Comparison of ENCODE assay signal across 8 mouse cellular contexts in genomic region chr3:96262979-96263550, GRCm38 (mm10). TPM values are rescaled to one million over a fixed set of nuclear protein-coding genes. Genes with fewer than 3 reads are reported as not detected.
DNase-seq lines count a peak whose midpoint lies in the region; ATAC-seq lines count a peak whose summit lies in the region.

Hist2h4 (minus strand) TSS chr3:96263311.

- H3K9ac ChIP-seq in hindbrain, embryonic 15.5 days: peak within 1 kb of the TSS; percentile 66

- ATAC-seq in hindbrain, embryonic 15.5 days (ENCODE audit: low FRiP score, low read depth): peak; percentile 91

- peak within 1 kb of the TSS; percentile 62 for H3K4me3 ChIP-seq in hindbrain, embryonic 15.5 days

- peak within 1 kb of the TSS; percentile 98 for H3K27ac ChIP-seq in hindbrain, embryonic 15.5 days (replicated peaks)

- H3K4me2 ChIP-seq in hindbrain, embryonic 15.5 days: peak within 1 kb of the TSS; percentile 72

- under 1% methylated on average over 40 of the region's 40 CpGs for WGBS in hindbrain, embryonic 15.5 days

- no peaks in the 10 kb centered on the region for H3K27me3 ChIP-seq in hindbrain, embryonic 15.5 days

- H3K4me1 ChIP-seq in hindbrain, embryonic 15.5 days (replicated peaks): peaks cover 32% of the 10 kb centered on the region

- H3K36me3 ChIP-seq in hindbrain, embryonic 15.5 days: no peaks in the 10 kb centered on the region

- no peaks in the 10 kb centered on the region for H3K9me3 ChIP-seq in hindbrain, embryonic 15.5 days

- peak; percentile 79 for DNase-seq in WW6 (ENCODE audit: low read depth, low spot score)
- DNase-seq in cerebellum, postnatal 36 days: peak; percentile 93 to 99
- peak; percentile 98 to 100 for DNase-seq in frontal cortex, postnatal 36 days (ENCODE audit: low spot score in 2 of 2)
- peak; percentile 98 for DNase-seq in left cerebral cortex, adult 11 months (ENCODE audit: low spot score)
- peak; percentile 99 for DNase-seq in lung, postnatal 36 days
- DNase-seq in retina, embryonic 14.5 days (ENCODE audit: low spot score): peak; percentile 99
- peak; percentile 93 for DNase-seq in thymus, postnatal 36 days

RNA-seq across cellular contexts. Expression of gene Hist2h4, which starts in this region (rescaled TPM):
- 4.5 and 6.5 TPM in 2 replicates for polyA plus RNA-seq in hindbrain, embryonic 15.5 days (2015; fragmentation: Nextera tagmentation; extraction: Ambion mirVana)

Comparison
In these comparisons a context has a peak if more than half of its experiments do, and no peak if none do; other contexts are left out.
1. Peak in every context shown above with its lines: DNase-seq, ATAC-seq, H3K4me3 ChIP-seq and H3K27ac ChIP-seq.